Mouse (Mus musculus) A20 (cell line): ENCODE results near the gene Pym1.

Source experiments
- DNase-seq: peaks from one replicate; pipeline ENCODE4 v3.0.0-alpha.2; 2011; ENCODE audit warnings: low read depth, low spot score

The Pym1 gene

DNA sequence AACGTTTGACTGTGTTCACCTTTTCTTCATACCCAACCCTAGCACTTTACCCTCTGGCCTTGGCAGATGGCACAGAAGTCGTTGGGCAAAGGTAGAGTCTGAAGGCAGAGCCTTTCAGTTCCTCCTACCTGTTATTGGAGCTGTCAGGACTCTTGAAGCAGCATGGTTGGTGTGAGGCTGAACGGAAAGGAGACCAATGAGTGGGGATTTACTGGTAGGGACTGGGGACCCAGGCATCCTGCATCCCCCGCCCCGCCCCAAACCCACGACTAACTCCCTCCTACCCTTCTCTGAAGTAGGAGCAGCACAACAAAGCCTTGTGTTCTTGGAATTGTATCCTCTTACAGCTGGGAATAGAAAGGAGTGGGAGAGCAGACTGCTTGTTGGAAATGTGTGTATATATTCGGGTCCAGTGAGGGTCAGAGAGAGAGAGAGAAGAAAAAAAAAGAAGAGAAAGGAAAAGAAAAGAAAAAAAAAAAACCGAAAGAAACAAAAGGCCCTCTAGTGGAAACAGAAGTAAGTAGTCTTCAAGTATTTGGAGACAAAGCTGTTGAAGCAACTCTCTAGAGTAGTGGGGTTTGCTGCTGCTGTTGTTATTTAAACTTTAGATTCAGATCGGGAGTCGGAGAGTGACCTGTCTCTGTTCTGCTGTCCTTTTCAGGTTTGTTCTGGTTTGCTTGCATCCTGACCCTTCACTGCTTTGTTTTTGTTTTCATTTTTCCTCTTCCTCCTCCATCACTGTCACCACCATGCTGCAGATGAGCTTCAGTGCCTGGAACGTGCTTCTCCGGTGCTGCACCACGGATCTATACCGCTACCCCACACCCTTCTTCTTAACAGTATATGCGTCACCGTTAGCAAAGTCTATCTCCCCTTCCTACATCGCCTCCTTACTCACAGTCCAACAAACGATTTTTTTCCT lies 2.7 kb upstream of the Pym1 start, which contains the start of gene Dgka:
Gene Dgka, minus strand, starts transcription at position 176 of the 922 bp plus-strand sequence.
- DNase-seq: peak; percentile 87

DNA sequence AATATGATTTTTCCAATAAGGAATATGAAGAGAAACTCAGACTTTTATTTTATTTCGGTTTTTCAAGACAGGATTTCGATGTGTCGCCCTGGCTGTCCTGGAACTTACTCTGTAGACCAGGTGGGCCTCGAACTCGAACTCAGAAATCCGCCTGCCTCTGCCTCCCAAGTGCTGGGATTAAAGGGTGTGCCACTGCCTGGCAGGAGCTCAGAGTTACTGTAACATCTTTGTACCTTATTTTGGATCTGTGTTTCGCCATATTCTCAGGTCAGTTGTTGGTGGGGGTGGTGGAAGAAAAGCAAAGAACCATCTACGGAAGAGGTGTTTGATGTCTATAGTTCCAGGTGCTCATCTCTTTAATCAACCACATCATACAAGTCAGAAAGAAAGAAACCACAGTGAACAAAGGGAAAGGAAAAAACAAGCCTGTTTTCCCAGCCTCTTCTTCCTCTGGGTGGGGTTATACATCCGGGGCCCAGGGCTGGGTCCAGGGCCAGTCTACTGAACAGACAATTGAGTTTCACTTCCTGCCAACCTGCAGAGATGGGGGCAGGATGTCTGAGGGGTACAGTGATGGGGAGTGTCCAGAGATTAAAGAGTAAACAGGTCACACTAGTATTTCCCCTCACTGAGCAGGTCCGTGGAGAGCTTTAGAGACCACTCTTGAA lies 1.6 kb upstream of the Pym1 start:
- DNase-seq: peak; percentile 92

DNA sequence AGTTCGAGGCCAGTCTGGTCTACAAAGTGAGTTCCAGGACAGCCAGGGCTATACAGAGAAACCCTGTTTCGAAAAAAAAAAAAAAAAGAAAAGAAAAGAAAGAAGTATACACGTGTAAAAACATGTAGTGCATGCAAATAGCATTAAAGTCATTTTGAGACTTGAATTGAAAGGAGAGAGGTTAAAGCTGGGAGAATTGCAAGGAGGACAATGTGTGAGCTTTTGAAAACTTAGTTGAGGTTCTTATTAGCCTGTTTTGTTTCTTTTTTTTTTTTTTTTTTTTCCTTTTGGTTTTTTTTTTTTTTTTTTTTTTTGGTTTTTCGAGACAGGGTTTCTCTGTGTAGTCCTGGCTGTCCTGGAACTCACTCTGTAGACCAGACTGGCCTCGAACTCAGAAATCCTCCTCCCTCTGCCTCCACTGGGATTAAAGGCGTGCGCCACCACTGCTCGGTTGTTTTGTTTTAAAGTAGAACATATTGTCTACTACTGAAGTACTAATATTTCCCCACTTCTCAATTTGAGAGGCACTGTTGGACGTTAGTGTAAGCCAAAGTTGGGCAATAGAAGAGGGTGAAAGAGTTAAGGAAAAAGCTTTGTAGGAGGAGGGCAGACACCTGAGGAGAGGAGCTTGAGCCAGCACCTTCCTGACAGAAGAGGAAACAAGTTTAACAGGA lies 580 bp upstream of the Pym1 start:
- no peak for DNase-seq

DNA sequence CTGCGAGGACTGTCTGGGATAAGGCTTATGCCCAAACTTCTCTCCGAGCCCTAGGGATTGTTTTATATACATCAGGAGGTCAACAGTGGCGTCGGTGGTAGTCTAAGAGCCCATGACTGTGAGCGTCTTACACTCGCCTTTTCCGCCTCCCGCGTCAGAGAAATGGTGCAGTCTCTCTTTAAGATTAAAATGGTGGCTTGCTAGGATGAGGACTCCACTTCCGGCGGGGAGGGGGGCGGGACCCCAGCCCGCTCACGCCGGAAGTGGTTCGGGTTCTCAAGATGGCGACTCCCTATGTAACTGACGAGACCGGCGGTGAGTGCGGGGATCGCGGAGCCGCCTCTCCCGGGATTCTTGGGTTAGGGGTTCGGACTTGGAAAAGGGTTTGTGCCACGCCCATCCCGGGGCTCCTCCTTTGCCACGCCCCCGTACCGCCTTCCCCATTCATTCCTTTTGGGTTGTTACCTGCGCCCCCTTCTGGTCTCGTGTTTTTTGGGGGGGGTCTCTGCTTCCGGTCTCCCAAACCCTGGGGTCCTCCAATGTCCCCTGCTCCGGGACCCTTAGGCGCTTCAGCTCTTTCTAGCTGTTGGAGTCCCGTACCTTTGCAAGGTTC lies 669 bp downstream of the Pym1 start:
- peak; percentile 95 for DNase-seq

DNA sequence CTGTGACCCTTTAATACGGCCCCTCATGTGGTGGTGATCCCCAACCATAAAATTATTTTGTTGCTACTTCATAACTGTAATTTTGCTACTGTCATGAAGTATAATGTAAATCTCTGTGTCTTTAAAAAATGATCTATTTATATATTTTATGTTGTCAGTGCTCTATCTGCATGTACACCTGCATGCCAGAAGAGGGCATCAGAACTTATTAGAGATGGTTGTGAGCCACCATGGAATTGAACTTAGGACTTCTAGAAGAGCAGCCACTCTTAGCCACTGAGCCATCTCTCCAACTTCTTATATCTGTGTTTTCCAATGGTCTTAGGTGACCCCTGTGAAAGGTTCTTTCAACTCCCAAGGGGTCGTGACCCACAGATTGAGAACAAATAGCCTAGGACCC lies 25.2 kb downstream of the Pym1 start:
- DNase-seq: peak; percentile 28

DNA sequence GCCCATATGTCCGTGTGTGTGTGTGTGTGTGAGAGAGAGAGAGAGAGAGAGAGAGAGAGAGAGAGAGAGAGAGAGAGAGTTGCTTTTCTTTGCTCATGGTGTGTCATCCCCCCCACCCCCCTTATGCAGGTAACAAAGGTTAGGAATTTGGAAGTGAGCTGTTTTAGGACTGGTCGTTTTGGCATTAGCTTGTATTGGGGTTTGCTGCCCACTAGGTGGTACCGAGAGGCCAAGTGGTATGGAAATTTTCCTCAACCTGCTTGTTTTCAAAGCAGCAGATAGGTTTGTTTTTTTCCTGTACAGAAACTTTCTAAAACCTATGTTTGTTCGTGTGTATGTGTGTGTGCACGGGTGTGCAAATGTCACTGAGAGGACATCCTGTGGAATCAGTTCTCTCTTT lies 26.0 kb downstream of the Pym1 start:
- peak; percentile 46 for DNase-seq

DNA sequence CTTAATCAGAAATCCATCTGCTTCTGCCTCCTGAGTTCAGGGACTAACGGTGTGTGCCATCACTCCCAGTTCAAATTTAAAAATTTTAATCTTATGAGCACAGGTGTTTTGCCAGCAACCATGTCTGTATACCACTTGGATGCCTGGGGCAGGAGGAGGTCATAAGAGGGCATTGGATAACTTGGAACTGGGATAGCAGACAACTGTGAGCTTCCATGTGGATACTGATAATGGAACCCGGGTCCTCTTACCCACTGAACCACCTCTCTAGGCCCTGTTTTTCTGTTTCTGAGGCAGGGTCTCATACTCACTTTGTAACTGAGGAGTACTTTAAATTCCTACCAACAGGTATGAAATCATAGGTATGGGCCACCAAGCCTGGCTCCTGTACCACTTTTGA lies 30.8 kb downstream of the Pym1 start:
- no peak for DNase-seq

DNA sequence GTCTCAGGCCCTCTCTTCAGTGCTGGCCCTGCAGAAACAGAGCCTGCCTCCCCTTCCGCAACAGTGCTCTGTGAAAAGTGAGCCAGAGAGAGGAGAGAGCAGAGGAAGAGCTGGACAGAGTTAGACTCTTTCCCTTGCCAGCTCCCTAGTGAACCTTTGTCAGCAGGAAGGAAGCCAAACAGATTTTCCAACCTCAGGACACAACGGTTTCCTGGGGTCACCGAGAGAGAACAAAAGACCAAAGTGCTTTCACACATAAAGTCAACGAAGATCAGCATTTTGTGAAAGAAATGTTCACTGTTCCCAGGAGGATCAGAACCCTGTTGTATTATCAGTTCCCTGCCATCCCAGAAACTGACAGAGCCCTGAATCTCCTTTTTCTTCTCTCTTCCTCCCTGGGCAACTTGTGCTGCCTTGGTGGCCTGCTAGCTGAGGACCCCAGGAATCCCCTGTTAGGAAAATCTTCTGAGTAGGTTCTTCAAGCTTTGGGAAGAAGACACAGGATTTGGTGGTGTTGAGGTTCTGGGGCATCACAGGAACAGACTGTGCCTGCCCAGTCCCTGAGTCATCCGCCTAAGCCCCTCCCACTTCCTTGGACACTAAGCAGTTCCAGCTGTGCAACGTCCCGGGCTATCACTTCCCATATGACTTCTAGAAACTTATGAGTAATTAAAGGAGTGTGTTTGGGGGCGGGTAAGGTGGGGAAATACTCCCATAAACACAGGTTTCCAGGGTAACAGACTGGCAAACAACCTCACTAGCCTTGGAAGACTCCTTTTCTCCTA lies 31.5 kb downstream of the Pym1 start:
- no peak for DNase-seq

DNA sequence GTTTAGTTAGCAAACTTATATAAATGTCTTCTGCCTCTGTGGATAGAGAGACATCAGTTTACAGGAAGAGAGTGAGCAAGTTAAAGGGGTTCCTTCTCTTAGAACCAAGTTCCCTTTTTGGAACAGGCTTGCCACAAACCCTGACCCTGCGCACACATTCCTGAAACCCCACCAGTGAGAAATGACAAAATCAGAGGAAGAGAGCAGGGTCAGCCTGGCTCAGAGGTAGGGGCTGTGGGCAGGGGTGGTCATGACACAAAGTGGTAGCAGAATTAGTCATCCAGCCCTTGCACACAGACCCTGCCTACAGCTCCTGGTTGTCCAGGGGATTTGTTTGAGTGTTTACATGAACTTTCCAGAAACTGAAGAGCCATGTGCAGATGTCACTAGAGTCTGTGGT lies 32.5 kb downstream of the Pym1 start:
- DNase-seq: no peak

DNA sequence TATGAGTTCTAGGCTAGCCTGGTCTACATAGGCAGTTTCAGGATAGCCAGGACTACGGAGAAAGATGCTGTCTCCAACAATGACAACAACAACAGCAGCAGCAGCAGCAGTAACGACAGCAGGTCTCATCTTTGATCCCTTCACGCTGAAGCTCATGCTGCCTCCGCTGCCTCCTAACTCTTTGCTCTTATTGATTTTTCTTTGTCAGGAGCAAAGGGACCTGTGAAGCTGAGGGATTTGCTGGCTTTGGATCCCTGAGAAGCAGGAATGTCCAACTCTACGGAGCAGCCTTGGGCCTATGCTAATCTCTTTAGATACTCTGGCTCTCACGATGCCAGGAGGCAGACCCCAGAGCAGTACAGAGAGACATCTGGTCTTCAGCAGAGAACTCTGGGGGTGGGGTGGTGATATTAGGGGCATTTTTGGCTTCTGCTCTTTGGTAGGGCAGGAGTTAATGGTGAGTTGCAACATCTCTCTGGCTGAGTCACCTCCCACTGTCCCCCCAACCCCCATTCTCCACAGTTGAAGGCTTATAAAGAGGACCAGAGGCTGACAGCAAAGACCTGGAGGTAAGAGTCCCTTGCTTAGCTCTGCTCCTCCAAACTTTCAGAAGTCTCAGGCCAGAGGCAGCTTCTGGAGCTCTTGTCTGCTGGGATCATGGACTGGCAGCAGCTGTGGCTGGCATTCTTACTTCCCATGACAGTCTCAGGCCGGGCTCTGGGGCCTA lies 42.9 kb downstream of the Pym1 start, which contains the start of gene Mmp19:
Gene Mmp19, plus strand, starts transcription at position 513 of the 727 bp plus-strand sequence.
- no peak for DNase-seq

DNA sequence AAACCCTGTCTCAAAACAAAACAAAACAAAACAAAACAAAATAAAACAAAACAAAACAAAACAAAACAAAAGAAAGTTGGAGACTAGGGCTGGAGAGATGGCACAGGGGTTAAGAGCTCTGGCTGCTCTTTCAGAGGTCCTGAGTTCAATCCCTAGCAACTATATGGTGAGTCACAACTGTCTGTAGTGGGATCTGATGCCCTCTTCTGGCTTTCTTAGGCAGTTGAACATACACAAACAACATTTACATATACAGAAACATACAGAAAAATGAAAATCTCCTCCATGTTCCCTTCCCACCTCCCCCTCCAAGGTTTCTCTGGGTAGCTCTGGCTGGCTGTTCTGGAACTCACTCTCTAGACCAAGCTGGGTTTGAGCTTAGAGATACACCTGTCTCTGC lies 44.4 kb downstream of the Pym1 start:
- no peak for DNase-seq

DNA sequence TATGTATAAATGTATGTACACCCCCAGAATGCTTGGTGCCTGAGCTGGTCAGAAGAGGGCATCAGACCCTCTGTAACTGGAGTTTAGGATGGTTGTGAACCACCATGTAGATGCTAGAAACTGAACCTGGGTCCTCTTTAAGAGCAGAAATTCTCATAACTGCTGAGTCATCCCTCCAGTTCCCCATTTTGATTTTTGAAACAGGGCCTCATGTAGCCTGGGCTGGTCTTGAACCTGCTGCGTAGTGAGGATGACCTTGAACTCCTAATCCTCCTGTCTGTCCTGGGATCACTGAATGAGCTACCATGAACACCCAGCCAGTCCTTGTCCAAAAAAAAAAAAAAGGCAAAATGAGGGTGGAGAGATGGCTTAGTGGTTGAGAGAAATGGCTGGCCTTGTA lies 45.6 kb downstream of the Pym1 start:
- DNase-seq: no peak

DNA sequence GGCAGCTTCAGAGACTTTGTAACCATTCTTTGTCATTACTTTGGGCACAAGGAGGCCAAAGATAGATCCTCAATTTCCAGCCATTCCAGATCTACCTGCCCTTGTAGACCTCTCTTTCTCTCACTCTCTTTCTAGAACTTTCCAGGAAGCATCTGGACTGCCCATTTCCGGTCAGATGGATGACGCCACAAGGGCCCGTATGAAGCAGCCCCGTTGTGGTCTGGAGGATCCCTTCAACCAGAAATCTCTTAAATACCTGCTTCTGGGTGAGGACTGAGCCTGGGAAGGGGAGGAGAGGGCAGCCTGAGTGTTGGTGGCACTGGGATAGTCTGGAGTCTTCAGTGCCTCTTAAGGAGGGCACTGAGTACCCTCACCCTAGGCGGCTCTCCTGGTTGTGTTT lies 46.7 kb downstream of the Pym1 start:
- DNase-seq: no peak

DNA sequence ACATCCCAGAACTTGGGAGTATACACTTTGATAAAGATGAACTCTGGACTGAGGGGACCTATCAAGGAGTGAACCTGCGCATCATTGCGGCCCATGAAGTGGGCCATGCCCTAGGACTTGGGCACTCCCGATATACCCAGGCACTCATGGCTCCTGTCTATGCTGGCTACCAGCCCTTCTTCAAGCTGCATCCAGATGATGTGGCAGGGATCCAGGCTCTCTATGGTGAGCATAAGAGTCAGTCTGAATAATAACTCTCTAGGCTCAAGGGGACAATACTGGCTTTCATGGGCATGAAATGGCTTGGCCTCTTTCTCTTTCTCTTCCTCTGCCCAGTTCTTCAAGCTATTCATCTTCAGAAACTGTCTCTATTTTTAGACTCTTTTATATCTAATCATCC lies 47.9 kb downstream of the Pym1 start:
- DNase-seq: no peak

DNA sequence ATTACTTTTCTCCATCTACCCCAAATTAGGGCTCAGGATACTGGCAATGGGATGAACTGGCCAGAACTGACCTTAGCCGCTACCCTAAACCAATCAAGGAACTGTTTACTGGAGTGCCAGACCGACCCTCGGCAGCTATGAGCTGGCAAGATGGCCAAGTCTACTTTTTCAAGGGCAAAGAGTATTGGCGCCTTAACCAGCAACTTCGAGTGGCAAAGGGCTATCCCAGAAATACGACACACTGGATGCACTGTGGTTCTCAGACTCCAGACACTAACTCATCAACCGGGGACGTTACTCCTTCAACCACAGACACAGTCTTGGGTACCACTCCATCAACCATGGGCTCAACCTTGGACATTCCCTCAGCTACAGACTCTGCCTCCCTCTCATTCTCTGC lies 51.0 kb downstream of the Pym1 start:
- DNase-seq: no peak

DNA sequence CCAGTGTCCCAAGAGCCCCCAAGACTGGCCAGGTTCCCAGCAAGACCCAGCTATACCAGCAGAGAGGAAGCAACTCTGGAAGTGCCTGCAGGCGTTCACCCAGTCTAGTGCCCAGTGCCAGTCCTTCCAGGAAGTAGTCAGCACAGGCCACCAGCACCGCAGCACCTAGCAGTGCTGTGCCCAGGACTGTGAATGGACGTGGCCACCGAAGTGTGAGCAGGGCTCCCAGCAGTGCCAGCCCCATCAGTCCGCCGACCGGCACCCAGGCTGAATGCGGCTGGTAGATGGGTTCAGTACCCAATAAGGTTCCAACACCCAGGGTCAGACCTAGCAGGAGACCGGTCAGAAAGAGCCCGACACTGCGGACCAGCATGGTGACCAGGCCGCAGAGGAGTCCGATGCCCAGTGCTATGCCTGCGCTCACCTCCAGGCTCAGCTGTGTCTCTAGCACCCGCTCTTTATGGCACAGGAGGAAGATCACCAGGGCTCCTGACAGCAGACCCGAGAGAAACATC lies 54.3 kb downstream of the Pym1 start:
- DNase-seq: no peak

DNA sequence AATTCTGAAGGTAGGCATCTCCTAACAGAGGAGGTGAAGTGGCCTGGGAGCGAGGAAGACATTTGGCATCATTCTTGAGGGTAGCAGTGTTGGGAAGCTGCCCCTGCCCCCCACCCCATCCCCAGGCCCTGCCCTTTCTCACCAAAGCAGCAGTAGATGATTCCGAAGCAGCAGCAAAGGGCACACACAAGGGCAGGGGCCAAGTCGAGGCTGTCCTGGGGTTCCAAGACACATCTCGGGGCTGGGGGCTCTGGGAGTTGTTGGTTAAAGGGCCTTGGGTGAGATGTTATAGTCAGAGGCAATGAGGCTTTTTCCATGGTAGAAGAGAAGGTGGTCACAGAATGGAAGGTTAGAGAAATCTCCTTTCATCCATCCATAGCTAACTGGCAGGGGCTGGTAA lies 55.3 kb downstream of the Pym1 start:
- no peak for DNase-seq

DNA sequence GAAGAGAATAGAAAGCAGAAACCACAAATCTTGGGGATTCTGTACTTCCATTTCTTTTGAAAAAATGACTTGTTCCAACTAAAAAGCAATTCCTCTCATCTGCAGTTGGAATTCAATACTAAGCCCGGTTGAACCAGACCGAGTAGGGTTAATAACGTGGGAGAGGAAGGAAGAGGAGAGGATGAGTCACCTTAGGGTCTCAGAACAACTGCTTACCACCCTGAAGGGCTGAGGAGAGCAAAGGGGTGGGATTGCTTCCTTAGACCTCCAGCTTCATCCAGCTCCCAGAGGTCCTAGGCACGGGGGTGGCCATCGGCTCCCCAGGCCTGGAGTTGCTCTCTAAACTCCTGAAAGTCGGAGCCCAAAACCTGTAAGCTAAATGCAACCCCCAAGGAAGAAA lies 55.7 kb downstream of the Pym1 start:
- no peak for DNase-seq

DNA sequence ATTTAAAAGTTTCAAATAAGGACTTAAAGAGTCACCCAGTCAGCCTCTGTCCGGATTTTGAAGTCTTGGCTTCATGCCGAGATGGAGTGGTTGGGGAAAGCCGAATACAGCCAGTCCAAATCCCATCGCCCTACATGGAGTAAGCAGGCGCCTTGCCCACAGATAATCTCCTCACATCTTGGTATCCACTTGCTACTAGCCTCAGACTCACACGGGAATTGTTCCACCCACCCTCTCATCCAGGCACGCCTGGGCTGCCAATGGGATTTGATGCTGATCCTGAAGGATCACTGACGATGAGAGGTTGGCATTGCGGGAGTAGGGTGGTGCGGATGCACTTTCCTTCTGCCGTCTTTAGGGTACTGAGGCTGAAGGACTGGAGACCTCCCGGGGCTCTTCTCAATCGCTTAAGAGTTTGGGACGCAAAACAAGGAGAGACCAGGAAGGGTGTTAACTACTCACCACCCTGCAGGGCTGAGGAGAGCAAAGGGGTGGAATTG lies 56.1 kb downstream of the Pym1 start, which contains the start of gene Dnajc14:
Gene Dnajc14, plus strand, starts transcription at position 292 of the 500 bp plus-strand sequence.
- DNase-seq: no peak
